Mouse (Mus musculus): Measurements from ENCODE around the gene Rae1.

Gene Rae1

GRCm38 (mm10) chr2:173048041-173048745, 48.3 kb downstream of the Rae1 start:
- no peak for DNase-seq (ENCODE audit: low spot score in 2 of 2)

DNA sequence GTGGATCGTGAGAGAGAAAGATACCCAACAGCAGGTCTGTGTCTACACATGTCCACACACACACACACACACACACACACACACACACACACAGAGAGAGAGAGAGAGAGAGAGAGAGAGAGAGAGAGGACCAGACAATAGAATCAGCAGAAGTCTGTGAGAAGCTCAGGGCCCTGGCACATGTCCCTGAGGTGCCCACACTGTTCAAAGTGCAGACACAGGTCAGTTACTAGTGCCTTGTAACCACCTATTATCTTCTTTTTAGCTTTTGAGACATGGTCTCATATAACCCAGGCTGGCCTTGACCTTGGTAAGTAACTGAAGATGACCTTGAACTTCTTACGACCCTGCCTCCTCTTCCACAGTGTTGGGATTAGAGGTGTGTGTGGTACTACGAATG, 49.3 kb downstream of the Rae1 start:
- no peak for DNase-seq (ENCODE audit: low spot score in 2 of 2)

GRCm38 (mm10) chr2:173049817-173050216, 49.9 kb downstream of the Rae1 start:
- no peak for DNase-seq (ENCODE audit: low spot score in 2 of 2)

GRCm38 (mm10) chr2:173050604-173051382, 50.9 kb downstream of the Rae1 start:
- no peak for DNase-seq (ENCODE audit: low spot score in 2 of 2)

- peak in 1 of 2 experiments; percentile 68 for DNase-seq (ENCODE audit: low spot score in 2 of 2)
Observed at GRCm38 (mm10) chr2:173052881-173053280, 53.0 kb downstream of the Rae1 start.

DNA sequence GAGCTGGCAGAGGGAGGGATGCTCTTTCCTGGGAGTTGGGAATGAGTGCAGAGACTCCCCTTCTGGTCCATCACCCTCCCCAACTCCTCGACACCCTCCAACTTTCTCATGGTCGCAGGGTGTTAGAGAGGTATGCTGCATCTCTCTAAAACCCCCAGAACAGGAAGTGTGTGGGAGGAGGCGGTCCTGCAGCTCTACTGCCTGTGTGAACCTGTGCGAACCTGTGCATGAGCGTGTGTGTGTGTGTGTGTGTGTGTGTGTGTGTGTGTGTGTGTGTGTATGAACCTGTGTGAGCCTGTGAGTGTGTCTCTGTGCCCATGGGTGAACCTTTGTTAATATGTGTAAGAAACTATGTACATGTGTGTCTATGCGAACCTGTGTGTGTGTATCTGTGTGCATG, 53.9 kb downstream of the Rae1 start:
- DNase-seq (ENCODE audit: low spot score in 2 of 2), result peak; percentile 48 to 67

DNA sequence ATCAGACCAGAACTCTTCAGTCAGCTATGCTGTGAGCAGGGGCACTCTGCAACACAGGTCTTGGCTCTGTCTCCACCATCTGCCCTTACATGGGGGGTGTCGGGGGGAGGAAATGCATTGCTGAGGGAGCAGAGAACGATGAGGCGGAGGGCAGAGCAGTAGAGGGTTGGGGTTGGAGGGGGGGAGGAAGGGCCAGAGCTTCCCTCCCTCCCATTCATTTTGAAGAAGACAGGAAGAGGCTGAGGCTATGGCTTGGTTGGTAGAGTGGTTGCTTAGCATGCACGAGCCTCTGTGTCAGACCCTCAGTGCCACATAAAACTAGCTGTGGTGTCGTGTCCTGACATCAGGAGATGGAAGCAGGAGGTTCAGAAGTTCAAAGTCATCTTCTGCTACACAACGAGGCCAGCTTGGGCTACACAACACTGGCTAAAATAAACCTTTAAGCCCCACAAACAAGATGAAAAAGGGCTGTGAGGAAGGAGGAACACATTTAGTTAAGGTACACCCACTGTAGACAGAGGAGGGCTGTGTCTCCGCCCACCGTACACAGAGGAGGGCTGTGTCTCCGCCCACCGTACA, 56.5 kb downstream of the Rae1 start:
- peak in 1 of 2 experiments; percentile 12 for DNase-seq (ENCODE audit: low spot score in 2 of 2)

DNA sequence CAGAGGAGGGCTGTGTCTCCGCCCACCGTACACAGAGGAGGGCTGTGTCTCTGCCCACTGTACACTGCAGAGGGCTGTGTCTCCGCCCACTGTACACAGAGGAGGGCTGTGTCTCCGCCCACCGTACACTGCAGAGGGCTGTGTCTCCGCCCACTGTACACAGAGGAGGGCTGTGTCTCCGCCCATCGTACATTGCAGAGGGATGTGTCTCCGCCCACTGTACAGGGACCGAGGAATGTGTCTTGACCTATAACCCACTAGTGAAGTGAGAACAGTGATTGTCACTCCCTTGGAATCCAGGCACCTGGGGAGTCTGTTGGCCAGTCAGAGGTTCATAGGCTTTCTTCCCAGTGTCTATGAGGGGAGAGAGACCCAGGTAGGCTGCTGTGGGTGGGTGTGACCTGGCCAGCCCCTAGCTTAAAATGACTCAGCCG, 57.0 kb downstream of the Rae1 start:
- peak; percentile 44 to 64 for DNase-seq (ENCODE audit: low spot score in 2 of 2)

DNA sequence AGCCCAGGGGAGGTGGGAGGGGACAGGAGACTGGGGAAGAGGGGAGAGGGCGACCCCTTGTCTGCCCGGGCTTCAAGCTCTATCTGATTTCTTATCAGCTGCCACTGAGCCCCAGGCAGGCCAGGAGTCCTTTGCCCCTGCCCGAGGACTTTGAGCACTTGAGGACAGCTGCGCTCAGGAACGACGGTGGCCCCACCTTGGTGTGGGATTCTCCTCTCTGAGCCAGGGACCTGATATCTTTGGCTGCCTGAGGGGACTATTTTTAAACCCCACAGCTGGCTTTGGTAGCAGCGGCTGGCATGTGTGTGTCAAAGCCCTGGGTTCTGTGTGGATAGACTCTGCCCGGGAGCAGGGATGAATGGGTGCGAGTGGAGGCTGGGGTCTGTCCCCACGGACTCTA, 57.7 kb downstream of the Rae1 start:
- peak in 1 of 2 experiments; percentile 66 for DNase-seq (ENCODE audit: low spot score in 2 of 2)

DNA sequence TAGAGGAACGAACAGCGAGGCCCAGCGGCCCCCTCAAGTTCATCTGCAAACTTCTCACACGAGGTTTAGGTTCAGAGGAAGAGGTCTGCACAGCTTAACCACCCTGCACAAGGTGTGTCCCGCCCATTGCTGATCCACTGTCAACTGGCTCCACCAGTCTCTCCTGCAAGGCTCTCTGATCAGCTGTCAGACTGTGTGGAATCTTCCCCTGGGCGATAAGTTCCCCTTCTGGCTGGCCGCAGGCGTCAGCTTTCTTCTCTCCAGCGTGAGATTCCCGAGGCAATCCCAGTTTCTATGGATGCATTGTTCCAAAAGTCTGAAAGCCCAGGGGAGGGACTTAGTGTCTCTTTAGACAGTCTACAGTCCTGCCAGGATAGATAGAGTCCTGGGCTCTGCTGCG, 58.3 kb downstream of the Rae1 start:
- no peak for DNase-seq (ENCODE audit: low spot score in 2 of 2)

DNA sequence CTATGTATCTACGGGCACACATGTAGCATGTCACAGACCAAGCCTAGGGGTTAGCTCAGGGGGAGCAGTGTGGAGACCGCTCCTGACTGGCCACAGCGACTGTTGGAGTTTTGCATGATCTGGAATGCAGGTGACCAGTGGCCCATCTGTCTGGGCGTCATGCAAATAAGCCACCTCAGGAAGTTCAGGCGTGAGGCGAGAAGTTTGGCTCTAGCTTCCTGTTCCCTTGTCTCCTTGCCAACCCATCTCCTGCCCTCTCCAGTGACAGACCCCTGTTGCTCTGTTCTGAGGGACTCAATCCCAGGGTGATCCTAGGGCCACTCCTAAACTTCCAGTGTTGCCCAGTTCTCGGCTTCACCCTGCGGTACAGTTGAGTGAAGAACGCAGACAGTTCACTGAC, 60.5 kb downstream of the Rae1 start:
- DNase-seq (ENCODE audit: low spot score in 2 of 2), result peak; percentile 19 to 65

DNA sequence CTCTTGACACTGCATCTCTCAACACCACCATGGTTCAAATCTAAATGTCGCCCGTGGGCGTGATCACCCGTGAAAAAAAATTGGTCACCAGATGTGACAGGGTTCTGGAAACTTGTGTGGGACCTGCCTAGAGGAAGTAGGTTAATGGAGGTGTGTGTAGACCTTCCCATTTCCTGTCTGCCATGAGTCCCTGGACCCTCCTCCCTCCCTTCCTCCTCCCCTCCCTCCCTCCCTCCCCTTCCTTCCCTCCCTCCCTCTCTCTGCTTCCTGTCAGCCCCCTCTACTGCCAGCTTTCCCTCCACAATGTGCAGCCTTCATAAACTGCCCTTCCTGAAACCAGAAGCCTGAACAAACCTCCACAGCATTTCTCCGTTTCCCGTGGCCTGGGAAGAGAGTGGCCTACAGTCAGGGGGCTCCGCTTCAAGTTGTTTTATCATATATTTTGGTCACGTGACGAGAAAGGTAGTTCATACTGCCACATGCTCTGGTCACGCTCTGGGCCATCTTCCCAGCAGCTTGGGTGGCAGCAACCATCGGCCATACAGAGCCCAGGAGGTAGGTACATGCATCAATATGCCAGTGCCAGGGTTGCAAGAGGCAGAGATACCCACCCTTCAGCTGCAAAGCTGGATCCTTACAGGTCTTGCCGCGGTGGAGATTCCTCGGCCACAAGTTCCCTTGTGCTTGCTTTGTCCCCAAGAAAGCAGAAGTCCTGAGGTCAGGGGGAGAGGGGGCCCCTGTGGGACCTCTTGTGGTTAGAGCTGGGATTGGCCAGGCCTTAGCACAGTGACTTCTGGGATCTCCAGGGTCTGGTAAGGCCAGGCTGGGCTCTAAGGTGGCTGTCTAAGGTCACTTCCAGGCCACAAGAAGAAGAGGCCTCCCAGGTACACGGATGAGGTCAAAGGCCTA, 61.8 kb downstream of the Rae1 start:
- peak; percentile 65 to 79 for DNase-seq (ENCODE audit: low spot score in 2 of 2)

DNA sequence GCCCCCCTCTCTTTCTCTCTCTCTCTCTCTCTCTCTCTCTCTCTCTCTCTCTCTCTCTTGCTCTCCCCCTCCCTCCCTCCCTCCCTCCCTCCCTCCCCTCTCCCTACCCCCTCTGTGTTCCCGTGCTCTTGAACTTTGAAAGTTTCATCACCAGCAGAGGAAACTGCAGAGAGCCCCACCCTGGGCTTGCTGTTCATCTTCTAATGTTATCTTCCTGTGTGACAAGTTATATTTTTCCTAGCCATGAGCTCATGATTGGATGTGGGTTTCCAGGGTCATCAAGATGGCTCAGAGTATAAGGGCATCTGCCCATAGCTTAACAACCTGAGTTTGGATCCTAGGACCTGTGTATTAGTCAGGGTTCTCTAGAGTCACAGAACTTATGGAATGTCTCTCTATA, 63.3 kb downstream of the Rae1 start:
- DNase-seq (ENCODE audit: low spot score in 2 of 2), result no peak

DNA sequence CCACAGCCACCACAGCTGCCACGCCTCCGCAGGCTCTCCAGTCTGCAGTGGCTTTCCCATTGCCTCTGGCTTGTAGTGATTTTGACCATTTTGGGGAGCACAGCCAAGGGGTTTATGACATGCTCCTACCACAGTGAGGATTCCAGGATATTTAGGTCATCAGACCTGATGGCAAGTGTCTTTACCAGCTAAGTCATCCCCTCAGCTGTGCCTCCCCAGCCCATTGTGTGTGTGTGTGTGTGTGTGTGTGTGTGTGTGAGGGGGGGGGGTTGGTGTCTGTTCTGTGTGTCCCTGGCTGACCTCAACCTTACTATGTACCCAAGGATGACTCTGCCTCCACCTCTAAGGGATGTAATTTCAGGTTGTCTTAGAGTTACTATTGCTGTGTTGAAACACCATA, 64.9 kb downstream of the Rae1 start:
- DNase-seq (ENCODE audit: low spot score in 2 of 2), result no peak
